Mouse (Mus musculus) midbrain, embryonic 10.5 days (tissue): Measurements from ENCODE around the gene Fev. TPM values are rescaled to one million over a fixed set of nuclear protein-coding genes. Genes with fewer than 3 reads are reported as not detected.

Source experiments
- DNase-seq: peaks from one replicate; pipeline ENCODE4 v3.0.0-alpha.2; 2017; ENCODE audit warnings: low spot score
- H3K27ac ChIP-seq: fragments of 300-500 bp; sonication (generic); replicated peaks from 2 replicates; pipeline ENCODE4 v1.5.1; 2016; ENCODE audit warnings: mild to moderate bottlenecking
- H3K27me3 ChIP-seq: fragments of 300-500 bp; sonication (generic); 2 replicates; pipeline ENCODE4 v1.6.1; 2016; ENCODE audit warnings: low read depth, mild to moderate bottlenecking; ENCODE audit not compliant: poor library complexity, severe bottlenecking
- H3K36me3 ChIP-seq: fragments of 300-500 bp; sonication (generic); 2 replicates; pipeline ENCODE4 v1.6.1; 2016; ENCODE audit warnings: mild to moderate bottlenecking, moderate library complexity
- H3K4me1 ChIP-seq: fragments of 300-500 bp; sonication (generic); 2 replicates; pipeline ENCODE4 v1.6.1; 2016
- H3K4me3 ChIP-seq: fragments of 300-500 bp; sonication (generic); 2 replicates; pipeline ENCODE4 v1.5.1; 2016; ENCODE audit warnings: mild to moderate bottlenecking, moderate library complexity
- H3K9me3 ChIP-seq: fragments of 300-500 bp; sonication (generic); replicated peaks from 2 replicates; pipeline ENCODE4 v1.6.1; 2016; ENCODE audit warnings: mild to moderate bottlenecking
- WGBS: fragments of 180-500 bp; shearing (Covaris S2); methylation state at CpG from one replicate; pipeline ENCODE4 v1.1.7; 2016; 5-methylcytosine and 5-hydroxymethylcytosine counted together
- polyA plus RNA-seq: library from polyadenylated mRNA; unstranded; fragments of >200 nt; fragmentation: Nextera tagmentation; extraction: Ambion mirVana; gene quantifications from 2 replicates; pipeline ENCODE4 v1.2.1, GENCODE M21; 2016

Fev gene
- polyA plus RNA-seq, result 0.36 TPM in 1 of 2 replicates, not detected in the other

DNA sequence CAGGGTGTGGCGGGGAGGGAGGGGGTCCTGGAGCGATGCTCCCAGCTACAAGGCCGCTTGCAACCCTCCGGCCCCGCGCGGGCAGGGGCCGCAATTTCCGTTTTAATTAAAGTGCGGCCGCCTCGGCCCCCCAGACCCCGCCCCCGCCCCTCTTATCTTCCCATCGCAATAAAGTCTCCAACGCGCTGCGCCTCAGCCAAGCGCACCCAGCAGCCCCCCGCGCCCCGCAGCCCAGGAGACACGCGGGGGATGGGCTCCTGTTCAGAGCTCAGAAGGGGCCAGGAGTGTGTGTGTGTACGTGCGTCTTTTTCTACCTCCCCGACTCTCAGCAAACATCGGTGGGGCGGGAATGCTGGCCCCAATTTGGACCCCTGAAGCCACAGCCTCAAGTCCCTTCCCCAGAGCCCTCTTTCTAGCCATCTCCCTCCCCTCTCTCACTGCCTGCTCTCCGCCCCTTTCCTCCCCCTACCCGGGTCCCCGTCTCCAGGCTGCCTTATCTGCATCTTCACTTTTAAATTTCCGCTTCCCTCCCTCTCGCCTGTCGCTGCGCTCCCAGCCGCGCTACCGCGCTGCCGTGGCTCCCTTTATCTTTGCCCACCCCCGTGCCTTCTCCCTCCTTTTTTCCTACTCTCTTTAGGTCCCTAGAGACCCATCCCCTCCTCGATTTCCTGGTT, at the start of gene Fev:
Gene Fev, minus strand, starts transcription at position 51 of the 674 bp plus-strand sequence.
- H3K9me3 ChIP-seq, result no peaks in the 10 kb centered on the region
- H3K27me3 ChIP-seq, result peaks cover 100% of the 10 kb centered on the region
- DNase-seq, result peak; percentile 48
- peaks cover 40% of the 10 kb centered on the region for H3K4me1 ChIP-seq
- peak within 1 kb of the TSS; percentile 46 for H3K4me3 ChIP-seq
- H3K27ac ChIP-seq, result no peak within 1 kb of the TSS
- H3K36me3 ChIP-seq, result no peaks in the 10 kb centered on the region
- under 1% methylated on average over 43 of the region's 43 CpGs for WGBS

DNA sequence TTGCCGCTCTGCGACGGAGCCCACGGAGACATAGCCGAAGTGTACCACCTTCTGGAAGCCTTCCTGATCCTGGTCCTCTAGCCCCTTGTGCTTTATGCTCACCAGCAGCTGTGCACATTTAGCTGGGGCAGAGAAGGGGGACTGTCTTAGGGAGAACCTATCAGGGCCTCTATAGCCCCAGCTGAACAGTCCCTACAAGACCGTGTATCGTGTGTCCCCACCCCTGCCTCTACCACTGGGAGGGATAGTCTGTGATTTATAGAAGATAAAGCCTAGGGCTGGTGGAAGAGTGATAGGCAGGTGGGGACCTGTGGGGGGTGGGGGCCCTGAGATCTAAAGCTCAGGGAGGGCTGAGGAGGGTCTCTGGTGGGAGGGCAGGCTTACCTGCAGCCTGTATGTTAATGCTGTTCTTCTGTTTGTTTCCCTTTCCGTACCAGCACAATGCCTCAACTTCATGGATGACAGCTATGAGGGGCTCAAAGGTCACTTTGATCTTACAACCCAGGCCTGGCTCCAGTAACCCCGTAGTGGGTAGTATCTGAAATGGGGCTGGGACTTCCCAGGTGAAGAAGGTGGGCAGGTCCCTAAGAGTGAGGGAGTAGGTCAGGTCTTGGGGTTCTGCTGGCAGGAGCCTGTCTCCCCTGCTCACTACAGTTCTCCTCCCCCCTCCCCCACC, 42.5 kb upstream of the Fev start:
- Histone ChIP-seq H3K4me1 (no peaks in the 10 kb centered on the region), H3K9me3 (no peaks in the 10 kb centered on the region), H3K36me3 (no peaks in the 10 kb centered on the region), H3K4me3 (no peak overlapping the region), H3K27me3 (peaks cover 41% of the 10 kb centered on the region), H3K27ac (no peak overlapping the region)
- 85% methylated on average over 9 of the region's 9 CpGs for WGBS
- DNase-seq, result no peak

DNA sequence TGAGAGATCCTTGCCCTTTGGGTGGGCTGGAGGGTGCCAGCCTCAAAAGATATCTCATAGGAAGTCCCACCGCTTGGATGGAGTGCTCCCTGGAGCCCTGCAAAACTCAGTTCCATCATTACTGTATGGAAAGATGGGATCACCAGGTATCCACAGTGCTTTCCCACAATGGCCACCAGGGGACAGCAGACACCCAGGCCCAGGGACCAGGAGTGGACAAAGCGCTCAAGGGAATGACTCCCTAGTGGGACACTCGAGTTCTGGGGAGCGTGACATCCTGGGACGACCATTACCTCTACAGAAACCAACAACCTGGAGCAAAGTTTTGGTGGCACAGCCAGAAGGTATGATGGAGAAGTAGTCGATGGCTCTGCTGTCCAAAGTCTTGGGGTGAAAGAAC, 41.5 kb upstream of the Fev start:
- H3K36me3 ChIP-seq, result no peaks in the 10 kb centered on the region
- peak; percentile 54 for DNase-seq
- peaks cover 46% of the 10 kb centered on the region for H3K27me3 ChIP-seq
- no peak overlapping the region for H3K4me3 ChIP-seq
- no peaks in the 10 kb centered on the region for H3K9me3 ChIP-seq
- H3K27ac ChIP-seq, result no peak overlapping the region
- WGBS, result 41% methylated on average over 6 of the region's 6 CpGs
- H3K4me1 ChIP-seq, result no peaks in the 10 kb centered on the region

- Histone ChIP-seq H3K9me3 (no peaks in the 10 kb centered on the region), H3K27ac (no peak overlapping the region), H3K27me3 (peaks cover 51% of the 10 kb centered on the region), H3K4me3 (no peak overlapping the region), H3K36me3 (no peaks in the 10 kb centered on the region), H3K4me1 (no peaks in the 10 kb centered on the region)
- DNase-seq, result no peak
- 71% methylated on average over 4 of the region's 4 CpGs for WGBS
These were observed 39.2 kb upstream of the Fev start for GRCm38 (mm10) chr1:74924464-74924863.

- no peaks in the 10 kb centered on the region for H3K9me3 ChIP-seq
- peaks cover 52% of the 10 kb centered on the region for H3K27me3 ChIP-seq
- no peak overlapping the region for H3K27ac ChIP-seq
- 33% methylated on average over 13 of the region's 13 CpGs for WGBS
- H3K4me3 ChIP-seq, result peak overlapping the region; percentile 9; the same call in 1 of the 2 replicates
- no peak for DNase-seq
- H3K36me3 ChIP-seq, result no peaks in the 10 kb centered on the region
- H3K4me1 ChIP-seq, result peaks cover 13% of the 10 kb centered on the region
These were observed 30.5 kb upstream of the Fev start for GRCm38 (mm10) chr1:74915706-74916105.

GRCm38 (mm10) chr1:74902191-74902590, 17.0 kb upstream of the Fev start:
- peaks cover 97% of the 10 kb centered on the region for H3K27me3 ChIP-seq
- H3K36me3 ChIP-seq, result no peaks in the 10 kb centered on the region
- no peak overlapping the region for H3K4me3 ChIP-seq
- 33% methylated on average over 6 of the region's 6 CpGs for WGBS
- no peaks in the 10 kb centered on the region for H3K9me3 ChIP-seq
- no peak for DNase-seq
- H3K27ac ChIP-seq, result no peak overlapping the region
- peaks cover 30% of the 10 kb centered on the region for H3K4me1 ChIP-seq

- Histone ChIP-seq H3K9me3 (no peaks in the 10 kb centered on the region), H3K27me3 (peaks cover 99% of the 10 kb centered on the region), H3K4me3 (no peak overlapping the region), H3K4me1 (peaks cover 33% of the 10 kb centered on the region), H3K27ac (no peak overlapping the region), H3K36me3 (no peaks in the 10 kb centered on the region)
- 7% methylated on average over 3 of the region's 3 CpGs for WGBS
- DNase-seq, result peak; percentile 69
These were observed 16.5 kb upstream of the Fev start for GRCm38 (mm10) chr1:74901686-74902085.

DNA sequence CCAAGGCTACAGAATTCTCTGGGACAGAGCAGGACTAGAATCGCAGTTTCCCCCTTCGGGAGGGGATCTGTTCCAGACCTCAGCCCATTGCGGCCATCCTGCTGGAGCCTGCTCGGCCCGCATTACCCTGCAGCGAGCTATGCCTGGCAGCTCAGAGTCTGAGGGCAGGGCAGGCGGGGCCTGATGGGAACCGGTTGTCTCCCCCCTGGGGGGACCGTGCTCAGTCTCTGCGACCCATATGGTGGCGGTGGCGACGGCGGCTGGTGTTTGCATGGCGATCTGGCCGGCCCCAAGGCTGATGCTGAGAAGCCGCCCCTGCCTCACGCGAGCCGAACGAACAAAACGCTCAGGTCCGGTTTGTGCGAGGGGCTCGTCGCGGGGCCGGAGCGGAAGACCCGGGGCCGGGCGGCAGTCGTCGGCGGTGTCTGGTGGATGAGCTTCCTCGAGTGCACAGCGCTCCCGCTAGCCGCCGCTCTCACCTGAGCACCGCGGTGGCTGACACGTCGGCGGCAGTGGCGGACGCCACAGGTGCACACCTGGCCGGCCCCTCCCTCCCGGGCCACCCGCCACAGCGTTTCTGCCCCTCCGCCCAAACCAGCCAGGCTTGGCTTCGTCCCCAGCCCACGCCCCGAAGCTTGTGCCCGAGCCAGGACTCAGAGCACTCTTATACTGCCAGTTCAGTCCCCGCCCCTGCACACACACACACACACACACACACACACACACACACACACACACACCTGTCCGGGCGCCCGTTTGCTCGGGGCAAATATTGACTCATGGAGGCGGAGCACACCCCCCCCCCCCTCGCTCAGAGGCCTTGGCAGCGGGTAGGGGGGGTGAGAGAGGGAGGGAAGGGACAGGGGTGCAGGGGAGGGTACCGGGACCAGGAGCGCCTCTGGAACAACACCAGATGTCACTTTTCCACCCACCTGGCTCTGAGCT, 15.4 kb upstream of the Fev start:
- peaks cover 99% of the 10 kb centered on the region for H3K27me3 ChIP-seq
- H3K9me3 ChIP-seq, result no peaks in the 10 kb centered on the region
- under 1% methylated on average over 59 of the region's 66 CpGs for WGBS
- peak; percentile 55 for DNase-seq
- peaks cover 39% of the 10 kb centered on the region for H3K4me1 ChIP-seq
- no peaks in the 10 kb centered on the region for H3K36me3 ChIP-seq
- H3K27ac ChIP-seq, result no peak overlapping the region
- H3K4me3 ChIP-seq, result peak overlapping the region; percentile 53

- H3K36me3 ChIP-seq, result no peaks in the 10 kb centered on the region
- no peak overlapping the region for H3K27ac ChIP-seq
- H3K9me3 ChIP-seq, result no peaks in the 10 kb centered on the region
- 8% methylated on average over 9 of the region's 10 CpGs for WGBS
- peaks cover 41% of the 10 kb centered on the region for H3K4me1 ChIP-seq
- no peak for DNase-seq
- peaks cover 100% of the 10 kb centered on the region for H3K27me3 ChIP-seq
- H3K4me3 ChIP-seq, result no peak overlapping the region
These were observed 13.6 kb upstream of the Fev start for GRCm38 (mm10) chr1:74898656-74899431.

GRCm38 (mm10) chr1:74897976-74898375, 12.8 kb upstream of the Fev start:
- peaks cover 49% of the 10 kb centered on the region for H3K4me1 ChIP-seq

DNA sequence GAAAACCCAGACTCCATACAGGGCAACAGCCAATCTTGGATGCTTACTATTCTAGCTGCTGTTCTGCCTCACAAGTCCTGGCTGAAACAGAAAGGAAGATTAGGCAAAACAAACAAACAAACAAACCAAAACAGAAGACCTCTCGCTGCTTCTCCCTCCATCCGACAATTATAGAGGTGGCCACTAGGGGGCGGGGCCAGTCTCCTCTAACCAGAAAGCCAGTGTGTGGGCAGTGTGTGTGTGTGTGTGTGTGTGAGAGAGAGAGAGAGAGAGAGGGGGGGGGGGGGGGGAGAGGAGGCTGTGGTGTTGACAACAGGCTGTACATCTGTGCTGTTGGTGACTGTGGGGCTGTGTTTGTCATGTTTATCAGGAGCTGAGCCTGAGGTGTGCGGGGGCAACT, 9.7 kb upstream of the Fev start:
- Histone ChIP-seq H3K27ac (no peak overlapping the region), H3K36me3 (no peaks in the 10 kb centered on the region), H3K9me3 (no peaks in the 10 kb centered on the region), H3K27me3 (peaks cover 100% of the 10 kb centered on the region), H3K4me1 (peaks cover 46% of the 10 kb centered on the region), H3K4me3 (no peak overlapping the region)
- 19% methylated on average over 4 of the region's 4 CpGs for WGBS
- peak; percentile 76 for DNase-seq

More at GRCm38 (mm10) chr1:74897976-74898375, 12.8 kb upstream of the Fev start:
- Histone ChIP-seq H3K36me3 (no peaks in the 10 kb centered on the region), H3K27me3 (peaks cover 100% of the 10 kb centered on the region), H3K4me3 (no peak overlapping the region), H3K9me3 (no peaks in the 10 kb centered on the region), H3K27ac (no peak overlapping the region)
- 3% methylated on average over 7 of the region's 7 CpGs for WGBS
- no peak for DNase-seq
